Mouse (Mus musculus): Measurements from ENCODE around the gene Il18r1. TPM values are rescaled to one million over a fixed set of nuclear protein-coding genes. Genes with fewer than 3 reads are reported as not detected.

Gene Il18r1
- total RNA-seq, 2 experiments from 2014 or later = 0.96 to 2.5 TPM

Other genes with a start within 250 kb of the Il18r1 start
- 1 to 10 TPM; 6.0 to 6.1 TPM for gene Il1r1, start 240.5 kb upstream of the Il18r1 start, total RNA-seq (2021)
- gene Il1rl2, start 140.9 kb upstream of the Il18r1 start, total RNA-seq (2021) = 1 to 10 TPM; 1.4 to 2.2 TPM
- 1 to 10 TPM in 1 of 2 experiments, under 1 TPM in 1; 0.86 to 1.7 TPM for gene Il1rl1, start 36.0 kb upstream of the Il18r1 start, total RNA-seq (2021)
- under 1 TPM in 1 of 2 experiments, not detected in 1; 0.05 TPM for gene Il18rap, start 49.8 kb downstream of the Il18r1 start, total RNA-seq (2021)
- gene Slc9a4, start 114.5 kb downstream of the Il18r1 start, total RNA-seq (2021) = not detected
- gene Slc9a2, start 215.0 kb downstream of the Il18r1 start, total RNA-seq (2021) = 1 to 10 TPM; 1.0 to 1.2 TPM